Mouse (Mus musculus): ENCODE measurements around the gene Mmp7.

DNA sequence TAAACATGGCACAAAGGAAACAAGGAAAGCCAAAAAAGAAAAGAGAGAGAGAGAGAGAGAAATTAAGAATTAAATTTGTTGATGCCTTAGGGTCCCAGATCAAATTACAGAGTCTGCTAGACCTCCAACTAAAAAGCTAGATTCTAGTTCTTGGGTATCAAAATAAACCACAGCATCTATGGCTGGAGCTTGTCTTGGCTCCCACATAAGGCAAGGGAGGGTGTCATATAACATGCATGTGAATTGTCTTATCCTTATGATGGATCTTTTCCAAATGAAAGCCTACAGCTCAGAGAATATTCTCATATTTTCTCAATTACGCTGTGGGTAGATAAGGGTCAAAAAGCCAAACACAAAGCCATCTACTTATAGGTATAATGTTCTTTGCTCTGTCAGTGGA is 22.2 kb upstream of the Mmp7 start:
- TF ChIP-seq CTCF (IDR thresholded peaks at IDR 0.05; ENCODE audit: low read depth): no peak
- TF ChIP-seq EP300 (IDR thresholded peaks at IDR 0.05; ENCODE audit: low read depth): no peak
